Comparison of ENCODE assay signal across 12 mouse cellular contexts in the genomic region with DNA sequence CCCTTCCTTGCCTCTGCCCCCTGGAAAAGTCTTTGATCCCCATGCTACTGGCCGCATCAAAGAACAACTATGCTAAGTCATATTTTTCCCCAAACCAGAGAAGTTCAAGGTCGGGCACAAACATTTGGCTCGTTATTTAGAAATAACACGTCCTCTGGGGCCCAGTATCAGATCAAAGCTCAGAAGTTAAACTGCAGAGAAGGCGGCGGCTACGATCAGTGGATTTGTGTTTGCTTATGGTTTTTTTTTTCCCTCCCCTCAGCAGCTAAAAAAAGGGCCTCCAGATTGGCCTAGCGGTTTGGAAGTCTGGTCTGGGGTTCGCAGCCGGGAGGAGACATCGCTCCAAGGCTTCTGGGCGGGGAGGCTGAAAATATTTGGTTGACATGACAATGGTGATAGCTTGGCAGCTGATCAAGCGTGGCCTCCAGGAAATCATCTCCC. TPM values are rescaled to one million over a fixed set of nuclear protein-coding genes. Genes with fewer than 3 reads are reported as not detected.
DNase-seq lines count a peak whose midpoint lies in the region; ATAC-seq and TF ChIP-seq lines count a peak whose summit lies in the region.
"Had no signal": no experiment of that assay in that cellular context is flagged by ENCODE, and none has a peak within 500 bp of the region (broad histone marks: within the 10 kb centered on the region; RNA-seq: fewer than 3 reads in every experiment).

No protein-coding gene starts in this region.

- no peak for TF ChIP-seq POLR2A in lung, adult 2 months (IDR thresholded peaks at IDR 0.05; ENCODE audit: borderline replicate concordance, extremely low read depth, low read depth, low read length)

- ATAC-seq in hindbrain, embryonic 14.5 days (ENCODE audit: low FRiP score), result no peak

- no peaks in the 10 kb centered on the region for H3K36me3 ChIP-seq in hindbrain, embryonic 14.5 days (replicated peaks; ENCODE audit: control insufficient read depth, insufficient read depth)

- no peak overlapping the region for H3K9ac ChIP-seq in hindbrain, embryonic 14.5 days

- no peak overlapping the region for H3K27ac ChIP-seq in hindbrain, embryonic 14.5 days
- H3K27ac ChIP-seq: macrophage had no signal

- H3K9me3 ChIP-seq in hindbrain, embryonic 14.5 days (ENCODE audit: control insufficient read depth, low read length), result no peaks in the 10 kb centered on the region

- no peaks in the 10 kb centered on the region for H3K27me3 ChIP-seq in hindbrain, embryonic 14.5 days (ENCODE audit: control insufficient read depth, insufficient read depth, low read length)

- no peak overlapping the region for H3K4me2 ChIP-seq in hindbrain, embryonic 14.5 days (replicated peaks)

- intact Hi-C loops in heart, postnatal 14 days (cut with DNase I), result loop anchor here (2.0 to 5.0 kb wide), 2 partner anchors 134 to 149 kb away; no protein-coding TSS in a partner anchor

- TF ChIP-seq CTCF in lung, adult 2 months (IDR thresholded peaks at IDR 0.05; ENCODE audit: insufficient read depth, low read length), result no peak

- peak; percentile 26 to 45 for DNase-seq in heart, postnatal 14 days
- DNase-seq in heart, adult 9 months (ENCODE audit: low spot score in 2 of 2), result no peak
- DNase-seq in lung, adult 18-20 months, result peak; percentile 12 to 16
- no peak for DNase-seq in lung, adult 2 months
- DNase-seq in adrenal gland, postnatal 36 days, result peak; percentile 74 to 81
- DNase-seq in lung, postnatal 14 days, result peak; percentile 41
- DNase-seq in neural tube, embryonic 10.5 days (ENCODE audit: extremely low spot score, low spot score), result no peak
- DNase-seq in hindbrain, embryonic 14.5 days (ENCODE audit: low spot score), result no peak

- no peak overlapping the region for H3K4me3 ChIP-seq in lung, adult 2 months (replicated peaks; ENCODE audit: extremely low read depth, low read depth, low read length)
- no peak overlapping the region for H3K4me3 ChIP-seq in hindbrain, embryonic 14.5 days (replicated peaks; ENCODE audit: low read length)
- H3K4me3 ChIP-seq: myocyte had no signal

- 23% methylated on average over 13 of the region's 13 CpGs for whole genome bisulfite sequencing in lung, adult 2 months
- 63% methylated on average over 13 of the region's 13 CpGs for WGBS in hindbrain, embryonic 14.5 days

- H3K4me1 ChIP-seq in lung, adult 2 months (ENCODE audit: control insufficient read depth, insufficient read depth, low read length), result no peaks in the 10 kb centered on the region
- no peaks in the 10 kb centered on the region for H3K4me1 ChIP-seq in hindbrain, embryonic 14.5 days (replicated peaks; ENCODE audit: control insufficient read depth, insufficient read depth, low read length)

RNA-seq across cellular contexts. Expression of gene Gm5294, which starts 38.0 kb away (rescaled TPM):
- not detected for total RNA-seq in heart, postnatal 14 days (2021)
- not detected in 2 replicates for polyA plus RNA-seq in lung, adult 2 months (2012; rRNA removed)
- not detected for total RNA-seq in adrenal gland, postnatal 36 days (2021)
- 1.3 TPM in 1 of 2 replicates, not detected in the other for polyA plus RNA-seq in hindbrain, embryonic 14.5 days (2014; fragmentation: Nextera tagmentation; extraction: Ambion mirVana)
- total RNA-seq: hematopoietic stem cell, adult 5-6 weeks; layer of hippocampus, postnatal 10 days had no signal
- polyA plus RNA-seq: macrophage, myocyte had no signal

Comparison
In these comparisons a context has a peak if more than half of its experiments do, and no peak if none do; other contexts are left out.
1. DNase-seq: peak in heart, postnatal 14 days (2 of 2), lung, adult 18-20 months (2 of 2), adrenal gland, postnatal 36 days (2 of 2) and lung, postnatal 14 days (single experiment); none in heart, adult 9 months (0 of 2), lung, adult 2 months (single experiment), neural tube, embryonic 10.5 days (single experiment) and hindbrain, embryonic 14.5 days (single experiment).